Comparison of ENCODE assay signal across 12 mouse cellular contexts in the genomic region with DNA sequence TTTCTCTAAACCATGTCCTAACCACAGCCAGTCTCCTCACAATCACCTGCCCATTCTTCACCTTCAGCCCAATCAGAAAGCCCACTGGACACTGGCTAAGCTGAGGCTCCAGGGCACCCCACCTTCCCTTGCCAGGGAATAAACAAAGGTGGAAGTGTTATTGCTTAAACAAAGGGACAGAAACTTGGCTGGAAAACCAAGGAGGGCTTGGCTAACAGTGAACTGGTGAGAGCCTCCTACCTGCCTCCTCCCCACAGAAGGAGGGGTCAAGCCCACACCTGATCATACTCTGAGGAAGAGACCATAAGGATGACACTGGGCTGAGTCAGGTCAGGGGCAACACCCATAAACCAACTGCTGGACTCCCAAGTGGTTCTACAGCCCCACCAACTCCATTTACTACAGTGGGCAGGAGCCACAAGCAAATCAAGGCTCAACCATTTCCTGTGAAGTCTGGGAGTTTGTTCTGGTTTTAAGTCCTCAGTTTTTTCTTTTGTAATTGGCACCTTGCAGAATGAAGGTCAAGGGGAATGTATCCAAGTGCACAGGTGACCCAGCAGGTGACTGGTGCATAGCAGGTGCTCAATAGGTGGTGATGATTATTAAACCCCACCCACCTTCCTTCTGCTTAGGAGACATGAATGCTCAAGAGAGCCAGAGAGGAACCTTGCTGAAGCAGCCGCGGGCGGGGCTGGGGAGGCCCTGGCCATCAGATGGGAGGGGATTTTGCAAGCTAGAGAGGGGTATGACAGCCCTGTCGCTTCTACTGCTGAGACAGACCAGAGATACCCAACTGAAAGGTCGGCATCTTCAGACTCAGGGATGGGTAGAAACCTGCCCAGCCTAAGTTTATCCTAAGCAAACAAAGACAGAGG. TPM values are rescaled to one million over a fixed set of nuclear protein-coding genes. Genes with fewer than 3 reads are reported as not detected.
DNase-seq lines count a peak whose midpoint lies in the region; ATAC-seq and TF ChIP-seq lines count a peak whose summit lies in the region.
"Had no signal": no experiment of that assay in that cellular context is flagged by ENCODE, and none has a peak within 500 bp of the region (broad histone marks: within the 10 kb centered on the region; RNA-seq: fewer than 3 reads in every experiment).

No protein-coding gene starts in this region.

- H3K9ac ChIP-seq in kidney, embryonic 16.5 days (replicated peaks; ENCODE audit: low read length), result peak overlapping the region; percentile 12; the same call in 1 of the 2 replicates

- no peak for TF ChIP-seq POLR2A in small intestine, adult 2 months (IDR thresholded peaks at IDR 0.05; ENCODE audit: low read depth, low read length)

- H3K27ac ChIP-seq in layer of hippocampus, adult 2 months, result peak overlapping the region; percentile 89
- H3K27ac ChIP-seq in embryonic facial prominence, embryonic 10.5 days (replicated peaks), result peak overlapping the region; percentile 73
- H3K27ac ChIP-seq in kidney, embryonic 16.5 days (ENCODE audit: low read length), result peak overlapping the region; percentile 95
- H3K27ac ChIP-seq in small intestine, adult 2 months (ENCODE audit: insufficient read depth, low read depth, low read length), result peak overlapping the region; percentile 98
- H3K27ac ChIP-seq in hindbrain, embryonic 10.5 days, result no peak overlapping the region

- no peak for DNase-seq in layer of hippocampus, adult 2 months (ENCODE audit: low spot score in 2 of 2)
- no peak for DNase-seq in layer of hippocampus, adult 9-10 months (ENCODE audit: low spot score)
- no peak for DNase-seq in embryonic facial prominence, embryonic 10.5 days (ENCODE audit: low spot score)
- DNase-seq in hindbrain, embryonic 10.5 days (ENCODE audit: low spot score), result no peak
- no peak for DNase-seq in embryo, embryonic 9.5 days (ENCODE audit: extremely low spot score)
- DNase-seq: cerebellum, adult 11-12 months had no signal

- no peak for ATAC-seq in kidney, embryonic 16.5 days (ENCODE audit: low FRiP score, low TSS enrichment)
- ATAC-seq in CD4-positive, CD25-positive, alpha-beta regulatory T cell, adult 4 months, result no peak
- ATAC-seq: inflammation-experienced regulatory T-cells, adult 6 months had no signal

- H3K27me3 ChIP-seq in embryonic facial prominence, embryonic 10.5 days (replicated peaks; ENCODE audit: low read depth, poor library complexity, severe bottlenecking), result peaks cover 28% of the 10 kb centered on the region
- H3K27me3 ChIP-seq in kidney, embryonic 16.5 days (ENCODE audit: insufficient read depth, low read length), result no peaks in the 10 kb centered on the region
- H3K27me3 ChIP-seq in small intestine, adult 2 months (ENCODE audit: control insufficient read depth, insufficient read depth, low read length), result no peaks in the 10 kb centered on the region
- H3K27me3 ChIP-seq in hindbrain, embryonic 10.5 days (ENCODE audit: insufficient read depth, poor library complexity, severe bottlenecking), result peaks cover 17% of the 10 kb centered on the region

- H3K9me3 ChIP-seq in embryonic facial prominence, embryonic 10.5 days, result no peaks in the 10 kb centered on the region
- H3K9me3 ChIP-seq in kidney, embryonic 16.5 days (ENCODE audit: low read length), result no peaks in the 10 kb centered on the region
- no peaks in the 10 kb centered on the region for H3K9me3 ChIP-seq in hindbrain, embryonic 10.5 days

- TF ChIP-seq CTCF in layer of hippocampus, adult 2 months (conservative IDR thresholded peaks at IDR 0.05), result no peak
- no peak for TF ChIP-seq CTCF in small intestine, adult 2 months (IDR thresholded peaks at IDR 0.05; ENCODE audit: extremely low read depth, insufficient read length, insufficient replicate concordance, low read depth, low read length)

- H3K4me1 ChIP-seq in embryonic facial prominence, embryonic 10.5 days, result peaks cover 85% of the 10 kb centered on the region
- peaks cover 100% of the 10 kb centered on the region for H3K4me1 ChIP-seq in kidney, embryonic 16.5 days (ENCODE audit: insufficient read depth, low read length)
- peaks cover 66% of the 10 kb centered on the region for H3K4me1 ChIP-seq in small intestine, adult 2 months (ENCODE audit: control insufficient read depth, insufficient read depth, insufficient read length, low read length)
- H3K4me1 ChIP-seq in hindbrain, embryonic 10.5 days (replicated peaks), result peaks cover 57% of the 10 kb centered on the region

- peak overlapping the region; percentile 45 for H3K4me2 ChIP-seq in kidney, embryonic 16.5 days (replicated peaks; ENCODE audit: low read depth, low read length)

- H3K36me3 ChIP-seq in embryonic facial prominence, embryonic 10.5 days (replicated peaks), result no peaks in the 10 kb centered on the region
- H3K36me3 ChIP-seq in kidney, embryonic 16.5 days (ENCODE audit: insufficient read depth, low read length), result no peaks in the 10 kb centered on the region
- H3K36me3 ChIP-seq in small intestine, adult 2 months (ENCODE audit: control insufficient read depth, insufficient read depth, low read length), result peaks cover 12% of the 10 kb centered on the region; the same call in 1 of the 2 replicates
- H3K36me3 ChIP-seq in hindbrain, embryonic 10.5 days, result no peaks in the 10 kb centered on the region

- H3K4me3 ChIP-seq in layer of hippocampus, adult 2 months, result no peak overlapping the region; the same call in 1 of the 2 replicates
- H3K4me3 ChIP-seq in embryonic facial prominence, embryonic 10.5 days, result 0 out of 2 replicates have a peak overlapping the region, but pooled peaks have one; percentile 29
- H3K4me3 ChIP-seq in kidney, embryonic 16.5 days (ENCODE audit: low read length), result no peak overlapping the region
- peak overlapping the region; percentile 21; the same call in 1 of the 2 replicates for H3K4me3 ChIP-seq in small intestine, adult 2 months (ENCODE audit: low read depth, low read length)
- no peak overlapping the region for H3K4me3 ChIP-seq in hindbrain, embryonic 10.5 days
- H3K4me3 ChIP-seq: left cerebral cortex, adult 2 months had no signal

- 34% methylated on average over 5 of the region's 5 CpGs for WGBS in embryonic facial prominence, embryonic 10.5 days
- 15% methylated on average over 5 of the region's 5 CpGs for WGBS in kidney, embryonic 16.5 days
- 13% methylated on average over 5 of the region's 5 CpGs for WGBS in small intestine, adult 2 months
- WGBS in hindbrain, embryonic 10.5 days, result 49% methylated on average over 5 of the region's 5 CpGs

RNA-seq across cellular contexts. Expression of a gene that starts 8.2 kb away (rescaled TPM):
- 100 to 1,000 TPM; 122 to 137 TPM for total RNA-seq in layer of hippocampus, adult 2 months (2021)
- polyA plus RNA-seq in embryonic facial prominence, embryonic 10.5 days (2016; fragmentation: Nextera tagmentation; extraction: Ambion mirVana), result 25.5 and 26.0 TPM in 2 replicates
- polyA plus RNA-seq in kidney, embryonic 16.5 days (2015; fragmentation: Nextera tagmentation; extraction: Ambion mirVana), result 204 and 209 TPM in 2 replicates
- polyA plus RNA-seq in small intestine, adult 2 months (2012; rRNA removed), result 21.3 and 52.2 TPM in 2 replicates
- 10 to 100 TPM; 69.7 to 93.7 TPM for polyA plus RNA-seq in CD4-positive, CD25-positive, alpha-beta regulatory T cell, adult 4 months (2017; shearing (Covaris generic))
- 14.8 and 18.0 TPM in 2 replicates for polyA plus RNA-seq in hindbrain, embryonic 10.5 days (2016; fragmentation: Nextera tagmentation; extraction: Ambion mirVana)

RNA-seq across cellular contexts. Expression of a gene that starts 21.3 kb away (rescaled TPM):
- 10 to 100 TPM; 40.8 to 41.0 TPM for total RNA-seq in layer of hippocampus, adult 2 months (2021)
- polyA plus RNA-seq in embryonic facial prominence, embryonic 10.5 days (2016; fragmentation: Nextera tagmentation; extraction: Ambion mirVana), result 52.5 and 53.1 TPM in 2 replicates
- polyA plus RNA-seq in kidney, embryonic 16.5 days (2015; fragmentation: Nextera tagmentation; extraction: Ambion mirVana), result 65.9 and 67.0 TPM in 2 replicates
- polyA plus RNA-seq in small intestine, adult 2 months (2012; rRNA removed), result 187 and 276 TPM in 2 replicates
- 10 to 100 TPM in 1 of 2 experiments, 1 to 10 TPM in 1; 8.8 to 15.1 TPM for polyA plus RNA-seq in CD4-positive, CD25-positive, alpha-beta regulatory T cell, adult 4 months (2017; shearing (Covaris generic))
- polyA plus RNA-seq in hindbrain, embryonic 10.5 days (2016; fragmentation: Nextera tagmentation; extraction: Ambion mirVana), result 61.5 and 76.4 TPM in 2 replicates

RNA-seq across cellular contexts. Expression of a gene that starts 25.3 kb away (rescaled TPM):
- total RNA-seq in layer of hippocampus, adult 2 months (2021), result 1 to 10 TPM; 6.2 to 6.9 TPM
- 3.1 and 3.2 TPM in 2 replicates for polyA plus RNA-seq in embryonic facial prominence, embryonic 10.5 days (2016; fragmentation: Nextera tagmentation; extraction: Ambion mirVana)
- polyA plus RNA-seq in kidney, embryonic 16.5 days (2015; fragmentation: Nextera tagmentation; extraction: Ambion mirVana), result 8.1 and 14.0 TPM in 2 replicates
- 35.0 and 79.8 TPM in 2 replicates for polyA plus RNA-seq in small intestine, adult 2 months (2012; rRNA removed)
- not detected for polyA plus RNA-seq in CD4-positive, CD25-positive, alpha-beta regulatory T cell, adult 4 months (2017; shearing (Covaris generic))
- 4.4 and 4.5 TPM in 2 replicates for polyA plus RNA-seq in hindbrain, embryonic 10.5 days (2016; fragmentation: Nextera tagmentation; extraction: Ambion mirVana)

RNA-seq across cellular contexts. Expression of a gene that starts 30.5 kb away (rescaled TPM):
- total RNA-seq in layer of hippocampus, adult 2 months (2021), result 10 to 100 TPM; 10.3 to 11.2 TPM
- 0.23 and 0.85 TPM in 2 replicates for polyA plus RNA-seq in embryonic facial prominence, embryonic 10.5 days (2016; fragmentation: Nextera tagmentation; extraction: Ambion mirVana)
- 0.75 and 2.0 TPM in 2 replicates for polyA plus RNA-seq in kidney, embryonic 16.5 days (2015; fragmentation: Nextera tagmentation; extraction: Ambion mirVana)
- 0.49 and 2.7 TPM in 2 replicates for polyA plus RNA-seq in small intestine, adult 2 months (2012; rRNA removed)
- polyA plus RNA-seq in CD4-positive, CD25-positive, alpha-beta regulatory T cell, adult 4 months (2017; shearing (Covaris generic)), result not detected
- polyA plus RNA-seq in hindbrain, embryonic 10.5 days (2016; fragmentation: Nextera tagmentation; extraction: Ambion mirVana), result 0.35 and 0.72 TPM in 2 replicates

RNA-seq across cellular contexts. Expression of a gene that starts 32.5 kb away (rescaled TPM):
- total RNA-seq in layer of hippocampus, adult 2 months (2021), result under 1 TPM; 0.07 to 0.46 TPM
- not detected in 2 replicates for polyA plus RNA-seq in embryonic facial prominence, embryonic 10.5 days (2016; fragmentation: Nextera tagmentation; extraction: Ambion mirVana)
- polyA plus RNA-seq in kidney, embryonic 16.5 days (2015; fragmentation: Nextera tagmentation; extraction: Ambion mirVana), result 0.06 and 0.29 TPM in 2 replicates
- 0.19 and 127 TPM in 2 replicates for polyA plus RNA-seq in small intestine, adult 2 months (2012; rRNA removed)
- polyA plus RNA-seq in CD4-positive, CD25-positive, alpha-beta regulatory T cell, adult 4 months (2017; shearing (Covaris generic)), result not detected
- polyA plus RNA-seq in hindbrain, embryonic 10.5 days (2016; fragmentation: Nextera tagmentation; extraction: Ambion mirVana), result 0.02 TPM in 1 of 2 replicates, not detected in the other
- total RNA-seq: adrenal gland, adult 18-20 months had no signal
- polyA plus RNA-seq: inflammation-experienced regulatory T-cells, adult 6 months had no signal

Comparison
In these comparisons a context has a peak if more than half of its experiments do, and no peak if none do; other contexts are left out.
1. H3K4me3 ChIP-seq: peak in embryonic facial prominence, embryonic 10.5 days (single experiment) and small intestine, adult 2 months (single experiment); none in layer of hippocampus, adult 2 months (single experiment), kidney, embryonic 16.5 days (single experiment) and hindbrain, embryonic 10.5 days (single experiment).